Comparison of ENCODE assay signal across 7 mouse cellular contexts in genomic region chr2:105903896-105904756, GRCm38 (mm10). TPM values are rescaled to one million over a fixed set of nuclear protein-coding genes. Genes with fewer than 3 reads are reported as not detected.
DNase-seq lines count a peak whose midpoint lies in the region; ATAC-seq lines count a peak whose summit lies in the region.

Elp4 (minus strand) TSS chr2:105904564.
Immp1l (plus strand) TSS chr2:105904638.

- 0 out of 2 replicates have a peak, but pooled peaks cover 4% of the 10 kb centered on the region for H3K36me3 ChIP-seq in embryonic facial prominence, embryonic 12.5 days
- no peaks in the 10 kb centered on the region for H3K36me3 ChIP-seq in limb, embryonic 11.5 days (ENCODE audit: control insufficient read depth, insufficient read depth, low read length)
- H3K36me3 ChIP-seq in midbrain, embryonic 14.5 days (ENCODE audit: control insufficient read depth, insufficient read depth, low read length) = no peaks in the 10 kb centered on the region

- peak; percentile 100 for ATAC-seq in embryonic facial prominence, embryonic 12.5 days (ENCODE audit: insufficient number of reproducible peaks, insufficient read depth, low FRiP score, low TSS enrichment)
- ATAC-seq in limb, embryonic 11.5 days (ENCODE audit: insufficient number of reproducible peaks, low FRiP score, low TSS enrichment, low read depth) = peak; percentile 100
- peak; percentile 100 for ATAC-seq in midbrain, embryonic 14.5 days (ENCODE audit: low FRiP score, low TSS enrichment)

- H3K27ac ChIP-seq in embryonic facial prominence, embryonic 12.5 days = 0 out of 2 replicates have a peak within 1 kb of the TSS, but pooled peaks have one; percentile 11
- no peak within 1 kb of the TSS for H3K27ac ChIP-seq in limb, embryonic 11.5 days (replicated peaks; ENCODE audit: low read depth, low read length)
- H3K27ac ChIP-seq in midbrain, embryonic 14.5 days (replicated peaks; ENCODE audit: low read depth, low read length) = peak within 1 kb of the TSS; percentile 54; the same call in 1 of the 2 replicates

- peak within 1 kb of the TSS; percentile 70 for H3K4me2 ChIP-seq in embryonic facial prominence, embryonic 12.5 days (replicated peaks)
- H3K4me2 ChIP-seq in limb, embryonic 11.5 days (ENCODE audit: low read depth, severe bottlenecking) = peak within 1 kb of the TSS; percentile 68
- peak within 1 kb of the TSS; percentile 71 for H3K4me2 ChIP-seq in midbrain, embryonic 14.5 days (ENCODE audit: low read length)

- peak within 1 kb of the TSS; percentile 80 for H3K9ac ChIP-seq in embryonic facial prominence, embryonic 12.5 days
- H3K9ac ChIP-seq in limb, embryonic 11.5 days (ENCODE audit: low read length) = peak within 1 kb of the TSS; percentile 77
- peak within 1 kb of the TSS; percentile 73 for H3K9ac ChIP-seq in midbrain, embryonic 14.5 days (replicated peaks; ENCODE audit: low read length)

- under 1% methylated on average over 39 of the region's 39 CpGs for WGBS in embryonic facial prominence, embryonic 12.5 days
- WGBS in limb, embryonic 11.5 days = under 1% methylated on average over 39 of the region's 39 CpGs
- under 1% methylated on average over 39 of the region's 39 CpGs for WGBS in midbrain, embryonic 14.5 days

- H3K4me1 ChIP-seq in embryonic facial prominence, embryonic 12.5 days = peaks cover 5% of the 10 kb centered on the region; the same call in 1 of the 2 replicates
- peaks cover 2% of the 10 kb centered on the region; the same call in 1 of the 2 replicates for H3K4me1 ChIP-seq in limb, embryonic 11.5 days (ENCODE audit: control insufficient read depth, insufficient read depth, low read length)
- peaks cover 9% of the 10 kb centered on the region for H3K4me1 ChIP-seq in midbrain, embryonic 14.5 days (ENCODE audit: control insufficient read depth, insufficient read depth, low read length)

- H3K27me3 ChIP-seq in embryonic facial prominence, embryonic 12.5 days = no peaks in the 10 kb centered on the region
- H3K27me3 ChIP-seq in limb, embryonic 11.5 days (ENCODE audit: control insufficient read depth, insufficient read depth, low read length) = no peaks in the 10 kb centered on the region
- no peaks in the 10 kb centered on the region for H3K27me3 ChIP-seq in midbrain, embryonic 14.5 days (ENCODE audit: control insufficient read depth, insufficient read depth, low read length)

- H3K9me3 ChIP-seq in embryonic facial prominence, embryonic 12.5 days = no peaks in the 10 kb centered on the region
- H3K9me3 ChIP-seq in limb, embryonic 11.5 days (ENCODE audit: control insufficient read depth, low read length) = no peaks in the 10 kb centered on the region
- H3K9me3 ChIP-seq in midbrain, embryonic 14.5 days (ENCODE audit: control insufficient read depth, low read length) = no peaks in the 10 kb centered on the region

- peak within 1 kb of the TSS; percentile 83 for H3K4me3 ChIP-seq in embryonic facial prominence, embryonic 12.5 days
- peak within 1 kb of the TSS; percentile 83 for H3K4me3 ChIP-seq in limb, embryonic 11.5 days (ENCODE audit: low read depth, low read length)
- peak within 1 kb of the TSS; percentile 89 for H3K4me3 ChIP-seq in midbrain, embryonic 14.5 days (replicated peaks; ENCODE audit: low read depth, low read length)

- DNase-seq in adrenal gland, postnatal 25 days = peak; percentile 92
- DNase-seq in heart, adult 11 months = peak; percentile 100
- DNase-seq in kidney, adult 18-20 months = peak; percentile 97
- DNase-seq in limb, embryonic 11.5 days (ENCODE audit: low spot score) = peak; percentile 97
- peak; percentile 98 for DNase-seq in midbrain, embryonic 14.5 days
- DNase-seq in spleen, adult 18-20 months = peak; percentile 89 to 93

RNA-seq across cellular contexts. Expression of gene Elp4, which starts in this region (rescaled TPM):
- 17.1 and 18.6 TPM in 2 replicates for total RNA-seq in adrenal gland, postnatal 25 days (2021)
- 48.5 and 50.9 TPM in 2 replicates for polyA plus RNA-seq in embryonic facial prominence, embryonic 12.5 days (2016; fragmentation: Nextera tagmentation; extraction: Ambion mirVana)
- polyA plus RNA-seq in limb, embryonic 11.5 days (2014; fragmentation: Nextera tagmentation; extraction: Ambion mirVana) = 43.5 and 48.4 TPM in 2 replicates
- 39.2 and 46.2 TPM in 2 replicates for polyA plus RNA-seq in midbrain, embryonic 14.5 days (2014; fragmentation: Nextera tagmentation; extraction: Ambion mirVana)

RNA-seq across cellular contexts. Expression of gene Immp1l, which starts in this region (rescaled TPM):
- 32.6 and 45.9 TPM in 2 replicates for total RNA-seq in adrenal gland, postnatal 25 days (2021)
- 147 and 150 TPM in 2 replicates for polyA plus RNA-seq in embryonic facial prominence, embryonic 12.5 days (2016; fragmentation: Nextera tagmentation; extraction: Ambion mirVana)
- 131 and 142 TPM in 2 replicates for polyA plus RNA-seq in limb, embryonic 11.5 days (2014; fragmentation: Nextera tagmentation; extraction: Ambion mirVana)
- polyA plus RNA-seq in midbrain, embryonic 14.5 days (2014; fragmentation: Nextera tagmentation; extraction: Ambion mirVana) = 102 and 109 TPM in 2 replicates
